Mouse (Mus musculus): ENCODE measurements around the gene Bmt2. TPM values are rescaled to one million over a fixed set of nuclear protein-coding genes. Genes with fewer than 3 reads are reported as not detected.

Bmt2 gene
- polyA plus RNA-seq, 1 experiment from 2014 or later = 31.1 TPM

GRCm38 (mm10) chr6:13607621-13608493 lies 69.9 kb downstream of the Bmt2 start, which contains the start of gene Tmem168:
Tmem168 (minus strand) TSS chr6:13608100.
- Histone ChIP-seq H3K27ac (ENCODE audit: low read depth, low read length) (peak within 1 kb of the TSS; percentile 90), H3K9me3 (ENCODE audit: control insufficient read depth, low read length) (no peaks in the 10 kb centered on the region), H3K4me1 (ENCODE audit: control insufficient read depth, insufficient read depth, low read length) (peaks cover 8% of the 10 kb centered on the region; the same call in 1 of the 2 replicates), H3K4me3 (ENCODE audit: low read depth, low read length) (peak within 1 kb of the TSS; percentile 83), H3K9ac (replicated peaks; ENCODE audit: low read depth, low read length) (peak within 1 kb of the TSS; percentile 82), H3K4me2 (ENCODE audit: low read depth, low read length) (peak within 1 kb of the TSS; percentile 71), H3K36me3 (ENCODE audit: control insufficient read depth, insufficient read depth, low read length) (no peaks in the 10 kb centered on the region), H3K27me3 (ENCODE audit: control insufficient read depth, insufficient read depth, low read length) (no peaks in the 10 kb centered on the region; the same call in 1 of the 2 replicates)
- 2% methylated on average over 63 of the region's 71 CpGs for WGBS
- ATAC-seq (ENCODE audit: low read depth) = peak; percentile 95

DNA sequence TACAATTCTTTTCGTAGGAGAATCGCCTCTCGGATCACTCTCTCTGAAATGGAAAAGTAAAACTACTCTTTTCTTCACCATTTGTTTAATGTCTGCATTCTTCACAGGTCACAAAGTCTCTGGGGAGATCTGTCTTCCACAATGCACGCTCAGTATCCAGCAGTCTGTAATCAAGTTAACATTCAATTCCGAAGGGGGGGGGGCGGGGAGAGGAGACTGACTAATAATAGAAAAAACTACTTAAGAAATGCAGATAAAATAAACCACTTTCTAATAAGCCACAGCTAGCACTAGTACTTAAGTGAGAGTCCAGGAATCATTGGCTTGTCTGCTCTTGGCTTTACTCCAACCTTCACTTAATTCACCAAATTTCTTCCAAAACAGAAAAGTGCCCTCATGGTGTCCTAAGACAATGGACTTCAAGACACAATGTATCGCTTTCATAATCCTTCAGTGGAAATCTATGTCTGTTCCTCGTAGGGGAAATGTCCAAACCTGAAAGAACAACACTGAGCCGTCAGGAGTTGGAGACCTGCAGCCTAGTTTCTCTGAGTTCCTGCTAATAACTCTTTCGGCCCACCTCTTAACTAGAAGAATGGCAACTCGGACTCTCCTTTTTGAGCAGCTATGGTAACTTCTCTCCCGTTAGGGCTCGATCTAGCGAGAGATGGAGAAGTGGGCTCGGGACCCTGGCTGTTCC lies 70.7 kb downstream of the Bmt2 start:
- Histone ChIP-seq H3K27me3 (ENCODE audit: control insufficient read depth, insufficient read depth, low read length) (no peaks in the 10 kb centered on the region; the same call in 1 of the 2 replicates), H3K9me3 (ENCODE audit: control insufficient read depth, low read length) (no peaks in the 10 kb centered on the region), H3K4me2 (ENCODE audit: low read depth, low read length) (peak overlapping the region; percentile 71), H3K4me1 (ENCODE audit: control insufficient read depth, insufficient read depth, low read length) (peaks cover 8% of the 10 kb centered on the region; the same call in 1 of the 2 replicates), H3K36me3 (ENCODE audit: control insufficient read depth, insufficient read depth, low read length) (no peaks in the 10 kb centered on the region), H3K9ac (replicated peaks; ENCODE audit: low read depth, low read length) (peak overlapping the region; percentile 82), H3K4me3 (ENCODE audit: low read depth, low read length) (peak overlapping the region; percentile 83), H3K27ac (ENCODE audit: low read depth, low read length) (peak overlapping the region; percentile 90)
- no peak for ATAC-seq (ENCODE audit: low read depth)
- 14% methylated on average over 15 of the region's 15 CpGs for WGBS

DNA sequence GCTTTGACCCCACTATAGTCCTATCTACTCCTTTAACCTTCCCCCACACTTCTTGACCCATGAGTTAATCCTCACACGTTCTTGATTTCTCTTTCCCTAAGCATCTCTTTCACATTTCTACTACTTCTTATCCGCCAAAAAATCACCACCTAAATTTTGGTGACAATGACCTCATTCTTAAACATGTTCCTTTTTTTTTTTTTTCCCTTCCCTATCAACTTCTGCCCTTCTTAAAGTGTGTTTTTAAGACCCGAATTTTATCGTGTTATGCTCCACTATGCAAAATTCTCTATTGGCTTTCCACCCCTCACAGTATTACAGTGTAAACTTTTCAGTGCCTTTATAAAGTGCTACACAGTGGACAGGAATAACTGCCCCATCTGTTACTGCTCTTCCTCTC lies 71.4 kb downstream of the Bmt2 start:
- 0 out of 2 replicates have a peak overlapping the region, but pooled peaks have one; percentile 83 for H3K4me3 ChIP-seq (ENCODE audit: low read depth, low read length)
- no peaks in the 10 kb centered on the region for H3K9me3 ChIP-seq (ENCODE audit: control insufficient read depth, low read length)
- no peak overlapping the region; the same call in 1 of the 2 replicates for H3K9ac ChIP-seq (replicated peaks; ENCODE audit: low read depth, low read length)
- H3K27me3 ChIP-seq (ENCODE audit: control insufficient read depth, insufficient read depth, low read length) = no peaks in the 10 kb centered on the region; the same call in 1 of the 2 replicates
- ATAC-seq (ENCODE audit: low read depth) = no peak
- WGBS = 81% methylated on average over 4 of the region's 4 CpGs
- peaks cover 12% of the 10 kb centered on the region; the same call in 1 of the 2 replicates for H3K4me1 ChIP-seq (ENCODE audit: control insufficient read depth, insufficient read depth, low read length)
- H3K27ac ChIP-seq (ENCODE audit: low read depth, low read length) = no peak overlapping the region
- H3K36me3 ChIP-seq (ENCODE audit: control insufficient read depth, insufficient read depth, low read length) = no peaks in the 10 kb centered on the region
- H3K4me2 ChIP-seq (ENCODE audit: low read depth, low read length) = peak overlapping the region; percentile 71

- H3K27me3 ChIP-seq (ENCODE audit: control insufficient read depth, insufficient read depth, low read length) = no peaks in the 10 kb centered on the region; the same call in 1 of the 2 replicates
- H3K4me1 ChIP-seq (ENCODE audit: control insufficient read depth, insufficient read depth, low read length) = peaks cover 12% of the 10 kb centered on the region; the same call in 1 of the 2 replicates
- no peak for ATAC-seq (ENCODE audit: low read depth)
- no peak overlapping the region for H3K4me2 ChIP-seq (ENCODE audit: low read depth, low read length)
- WGBS = 94% methylated on average over 6 of the region's 6 CpGs
- no peak overlapping the region for H3K27ac ChIP-seq (ENCODE audit: low read depth, low read length)
- no peak overlapping the region for H3K4me3 ChIP-seq (ENCODE audit: low read depth, low read length)
- H3K9ac ChIP-seq (replicated peaks; ENCODE audit: low read depth, low read length) = no peak overlapping the region
- H3K36me3 ChIP-seq (ENCODE audit: control insufficient read depth, insufficient read depth, low read length) = no peaks in the 10 kb centered on the region
- H3K9me3 ChIP-seq (ENCODE audit: control insufficient read depth, low read length) = no peaks in the 10 kb centered on the region
Observed at GRCm38 (mm10) chr6:13603134-13603533, 74.6 kb downstream of the Bmt2 start.

GRCm38 (mm10) chr6:13601587-13601986 lies 76.2 kb downstream of the Bmt2 start:
- no peak overlapping the region for H3K9ac ChIP-seq (replicated peaks; ENCODE audit: low read depth, low read length)
- H3K4me3 ChIP-seq (ENCODE audit: low read depth, low read length) = no peak overlapping the region
- no peak overlapping the region for H3K4me2 ChIP-seq (ENCODE audit: low read depth, low read length)
- no peak overlapping the region for H3K27ac ChIP-seq (ENCODE audit: low read depth, low read length)
- H3K36me3 ChIP-seq (ENCODE audit: control insufficient read depth, insufficient read depth, low read length) = no peaks in the 10 kb centered on the region
- H3K4me1 ChIP-seq (ENCODE audit: control insufficient read depth, insufficient read depth, low read length) = peaks cover 7% of the 10 kb centered on the region; the same call in 1 of the 2 replicates
- H3K9me3 ChIP-seq (ENCODE audit: control insufficient read depth, low read length) = no peaks in the 10 kb centered on the region
- no peak for ATAC-seq (ENCODE audit: low read depth)
- 82% methylated on average over 6 of the region's 6 CpGs for WGBS
- H3K27me3 ChIP-seq (ENCODE audit: control insufficient read depth, insufficient read depth, low read length) = no peaks in the 10 kb centered on the region

- Histone ChIP-seq H3K27me3 (ENCODE audit: control insufficient read depth, insufficient read depth, low read length) (no peaks in the 10 kb centered on the region), H3K9ac (replicated peaks; ENCODE audit: low read depth, low read length) (no peak overlapping the region), H3K4me3 (ENCODE audit: low read depth, low read length) (no peak overlapping the region), H3K9me3 (ENCODE audit: control insufficient read depth, low read length) (no peaks in the 10 kb centered on the region), H3K4me2 (ENCODE audit: low read depth, low read length) (no peak overlapping the region), H3K4me1 (ENCODE audit: control insufficient read depth, insufficient read depth, low read length) (peaks cover 4% of the 10 kb centered on the region; the same call in 1 of the 2 replicates), H3K36me3 (ENCODE audit: control insufficient read depth, insufficient read depth, low read length) (no peaks in the 10 kb centered on the region), H3K27ac (ENCODE audit: low read depth, low read length) (no peak overlapping the region)
- no peak for ATAC-seq (ENCODE audit: low read depth)
- 88% methylated on average over 7 of the region's 7 CpGs for WGBS
Observed at GRCm38 (mm10) chr6:13598239-13598923, 79.4 kb downstream of the Bmt2 start.

GRCm38 (mm10) chr6:13592729-13593345 lies 84.9 kb downstream of the Bmt2 start:
- Histone ChIP-seq H3K4me1 (ENCODE audit: control insufficient read depth, insufficient read depth, low read length) (no peaks in the 10 kb centered on the region), H3K27ac (ENCODE audit: low read depth, low read length) (no peak overlapping the region), H3K36me3 (ENCODE audit: control insufficient read depth, insufficient read depth, low read length) (peaks cover 9% of the 10 kb centered on the region; the same call in 1 of the 2 replicates), H3K27me3 (ENCODE audit: control insufficient read depth, insufficient read depth, low read length) (no peaks in the 10 kb centered on the region), H3K9ac (replicated peaks; ENCODE audit: low read depth, low read length) (no peak overlapping the region), H3K4me2 (ENCODE audit: low read depth, low read length) (no peak overlapping the region), H3K4me3 (ENCODE audit: low read depth, low read length) (no peak overlapping the region), H3K9me3 (ENCODE audit: control insufficient read depth, low read length) (no peaks in the 10 kb centered on the region)
- WGBS = 85% methylated on average over 4 of the region's 4 CpGs
- ATAC-seq (ENCODE audit: low read depth) = no peak

DNA sequence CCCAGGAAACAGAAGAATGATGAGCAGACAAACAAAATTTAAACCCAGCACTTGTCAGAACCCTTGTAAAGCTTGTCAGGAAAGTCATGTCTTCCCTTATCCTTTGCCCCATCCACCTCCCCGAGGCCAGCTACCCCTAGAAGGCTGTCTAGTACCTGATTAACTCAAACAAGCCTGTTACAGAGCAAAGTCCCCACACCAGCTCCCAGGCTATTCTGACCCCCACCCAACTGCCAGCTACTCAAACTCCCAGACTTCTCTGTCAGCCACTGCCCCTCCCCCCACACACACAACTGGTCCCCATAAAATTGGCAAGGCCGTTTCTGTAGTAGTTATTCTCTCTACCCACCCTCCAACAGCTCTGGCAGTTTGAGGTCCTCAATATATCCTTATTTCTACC lies 91.2 kb downstream of the Bmt2 start:
- H3K27me3 ChIP-seq (ENCODE audit: control insufficient read depth, insufficient read depth, low read length) = no peaks in the 10 kb centered on the region
- no peaks in the 10 kb centered on the region for H3K4me1 ChIP-seq (ENCODE audit: control insufficient read depth, insufficient read depth, low read length)
- 36% methylated on average over 2 of the region's 2 CpGs for WGBS
- H3K9me3 ChIP-seq (ENCODE audit: control insufficient read depth, low read length) = no peaks in the 10 kb centered on the region
- ATAC-seq (ENCODE audit: low read depth) = no peak
- no peak overlapping the region for H3K4me3 ChIP-seq (ENCODE audit: low read depth, low read length)
- H3K4me2 ChIP-seq (ENCODE audit: low read depth, low read length) = no peak overlapping the region
- H3K9ac ChIP-seq (replicated peaks; ENCODE audit: low read depth, low read length) = no peak overlapping the region
- H3K27ac ChIP-seq (ENCODE audit: low read depth, low read length) = no peak overlapping the region
- H3K36me3 ChIP-seq (ENCODE audit: control insufficient read depth, insufficient read depth, low read length) = peaks cover 9% of the 10 kb centered on the region; the same call in 1 of the 2 replicates
